8 mouse cellular contexts compared by ENCODE assay signal in genomic region chr15:82899676-82900301, GRCm38 (mm10).
DNase-seq lines count a peak whose midpoint lies in the region; ATAC-seq and TF ChIP-seq lines count a peak whose summit lies in the region.

No protein-coding gene starts in this region.

- H3K9me3 ChIP-seq in heart, embryonic 13.5 days = no peaks in the 10 kb centered on the region
- no peaks in the 10 kb centered on the region for H3K9me3 ChIP-seq in kidney, postnatal 0 days (replicated peaks; ENCODE audit: low read length)
- no peaks in the 10 kb centered on the region for H3K9me3 ChIP-seq in neural tube, embryonic 15.5 days (replicated peaks)

- TF ChIP-seq POLR2A in brain, embryonic 14.5 days (IDR thresholded peaks at IDR 0.05; ENCODE audit: borderline replicate concordance, extremely low read depth, insufficient read depth, insufficient read length, poor library complexity, severe bottlenecking) = peak; percentile 83
- peak; percentile 63; the same call in 1 of the 2 replicates for TF ChIP-seq POLR2A in lung, adult 2 months (IDR thresholded peaks at IDR 0.05; ENCODE audit: borderline replicate concordance, extremely low read depth, low read depth, low read length)

- H3K9ac ChIP-seq in heart, embryonic 13.5 days = peak overlapping the region; percentile 97
- peak overlapping the region; percentile 90 for H3K9ac ChIP-seq in kidney, postnatal 0 days (ENCODE audit: low read depth, low read length)
- peak overlapping the region; percentile 84 for H3K9ac ChIP-seq in neural tube, embryonic 15.5 days (replicated peaks)

- WGBS in heart, embryonic 13.5 days = 2% methylated on average over 52 of the region's 56 CpGs
- WGBS in kidney, postnatal 0 days = 1% methylated on average over 39 of the region's 56 CpGs
- WGBS in lung, adult 2 months = 2% methylated on average over 32 of the region's 56 CpGs
- under 1% methylated on average over 40 of the region's 56 CpGs for WGBS in neural tube, embryonic 15.5 days

- DNase-seq in CD8-positive naive resting alpha-beta T cell, adult 2 months (ENCODE audit: low read depth in 2 of 2, low spot score in 2 of 2) = peak; percentile 65 to 70
- peak; percentile 90 for DNase-seq in brain, embryonic 14.5 days (ENCODE audit: low read depth)
- peak; percentile 93 for DNase-seq in kidney, postnatal 0 days (ENCODE audit: low spot score)
- DNase-seq in lung, adult 2 months = peak; percentile 85
- peak; percentile 88 for DNase-seq in testis, postnatal 10 days (ENCODE audit: low spot score)

- peak overlapping the region; percentile 100 for H3K4me3 ChIP-seq in heart, embryonic 13.5 days
- peak overlapping the region; percentile 67 for H3K4me3 ChIP-seq in kidney, postnatal 0 days (replicated peaks; ENCODE audit: low read depth, low read length)
- H3K4me3 ChIP-seq in lung, adult 2 months (replicated peaks; ENCODE audit: extremely low read depth, low read depth, low read length) = peak overlapping the region; percentile 61
- peak overlapping the region; percentile 97 for H3K4me3 ChIP-seq in neural tube, embryonic 15.5 days (replicated peaks)

- no peaks in the 10 kb centered on the region for H3K36me3 ChIP-seq in heart, embryonic 13.5 days
- H3K36me3 ChIP-seq in kidney, postnatal 0 days (ENCODE audit: insufficient read depth, low read length) = no peaks in the 10 kb centered on the region
- no peaks in the 10 kb centered on the region for H3K36me3 ChIP-seq in neural tube, embryonic 15.5 days

- ATAC-seq in erythroblast, adult 5-6 weeks (replicated peaks; ENCODE audit: low FRiP score, poor library complexity, severe bottlenecking) = peak; percentile 92
- ATAC-seq in heart, embryonic 13.5 days (ENCODE audit: extremely low read depth, insufficient number of reproducible peaks, low FRiP score, low TSS enrichment) = peak; percentile 81
- peak; percentile 93 for ATAC-seq in kidney, postnatal 0 days (replicated peaks; ENCODE audit: low FRiP score, low read depth)
- ATAC-seq in neural tube, embryonic 15.5 days (ENCODE audit: low FRiP score) = peak; percentile 95

- 0 out of 2 replicates have a peak, but pooled peaks have one; percentile 9 for TF ChIP-seq CTCF in brain, embryonic 14.5 days (IDR thresholded peaks at IDR 0.05; ENCODE audit: borderline replicate concordance, extremely low read depth, insufficient read depth, insufficient read length)
- peak; percentile 19; the same call in 1 of the 2 replicates for TF ChIP-seq CTCF in kidney, postnatal 0 days (IDR thresholded peaks at IDR 0.05; ENCODE audit: low read depth)
- no peak for TF ChIP-seq CTCF in lung, adult 2 months (IDR thresholded peaks at IDR 0.05; ENCODE audit: insufficient read depth, low read length)

- H3K27me3 ChIP-seq in heart, embryonic 13.5 days (replicated peaks) = peaks cover 10% of the 10 kb centered on the region
- no peaks in the 10 kb centered on the region for H3K27me3 ChIP-seq in kidney, postnatal 0 days (ENCODE audit: insufficient read depth, low read length)
- peaks cover 6% of the 10 kb centered on the region; the same call in 1 of the 2 replicates for H3K27me3 ChIP-seq in neural tube, embryonic 15.5 days (replicated peaks)

- H3K4me2 ChIP-seq in heart, embryonic 13.5 days = peak overlapping the region; percentile 98
- H3K4me2 ChIP-seq in kidney, postnatal 0 days (ENCODE audit: low read length) = peak overlapping the region; percentile 98
- peak overlapping the region; percentile 94 for H3K4me2 ChIP-seq in neural tube, embryonic 15.5 days

- H3K4me1 ChIP-seq in heart, embryonic 13.5 days = peaks cover 54% of the 10 kb centered on the region
- peaks cover 17% of the 10 kb centered on the region; the same call in 1 of the 2 replicates for H3K4me1 ChIP-seq in kidney, postnatal 0 days (replicated peaks; ENCODE audit: insufficient read depth, low read length)
- H3K4me1 ChIP-seq in lung, adult 2 months (ENCODE audit: control insufficient read depth, insufficient read depth, low read length) = peaks cover 14% of the 10 kb centered on the region
- H3K4me1 ChIP-seq in neural tube, embryonic 15.5 days = peaks cover 48% of the 10 kb centered on the region

- H3K27ac ChIP-seq in heart, embryonic 13.5 days (replicated peaks) = peak overlapping the region; percentile 94
- H3K27ac ChIP-seq in kidney, postnatal 0 days = peak overlapping the region; percentile 95
- peak overlapping the region; percentile 92 for H3K27ac ChIP-seq in neural tube, embryonic 15.5 days (replicated peaks)

Comparison
In these comparisons a context has a peak if more than half of its experiments do, and no peak if none do; other contexts are left out.
1. Peak in every context shown above with its lines: DNase-seq, ATAC-seq, H3K4me3 ChIP-seq and H3K27ac ChIP-seq.